Mouse (Mus musculus) stomach, embryonic 16.5 days (tissue): Measurements from ENCODE around the gene Ptpn14. TPM values are rescaled to one million over a fixed set of nuclear protein-coding genes. Genes with fewer than 3 reads are reported as not detected.
A peak's percentile ranks its signal among the peaks of the same experiment; 100 is the strongest.

Experiments
- ATAC-seq: fragments of 200-750 bp; cut with Nextera tagmentation; 2 replicates; pipeline ENCODE4 v1.8.0; 2017; ENCODE audit warnings: moderate number of reproducible peaks, moderate TSS enrichment; ENCODE audit not compliant: insufficient read depth, low FRiP score
- H3K27ac ChIP-seq: fragments of 300-500 bp; sonication (generic); 2 replicates; pipeline ENCODE4 v1.5.1; 2014; ENCODE audit warnings: low read length
- H3K27me3 ChIP-seq: fragments of 300-500 bp; sonication (generic); 2 replicates; pipeline ENCODE4 v1.6.1; 2014; ENCODE audit warnings: low read length, control low read depth, mixed read lengths; ENCODE audit not compliant: control insufficient read depth, insufficient read depth
- H3K36me3 ChIP-seq: fragments of 300-500 bp; sonication (generic); 2 replicates; pipeline ENCODE4 v1.6.1; 2014; ENCODE audit warnings: low read length; ENCODE audit not compliant: control insufficient read depth, insufficient read depth
- H3K4me1 ChIP-seq: fragments of 300-500 bp; sonication (generic); 2 replicates; pipeline ENCODE4 v1.6.1; 2014; ENCODE audit warnings: low read length, control low read depth, mixed read lengths; ENCODE audit not compliant: control insufficient read depth, insufficient read depth
- H3K4me2 ChIP-seq: fragments of 300-500 bp; sonication (generic); 2 replicates; pipeline ENCODE4 v1.6.1; 2014; ENCODE audit warnings: low read depth, low read length, mixed read lengths
- H3K4me3 ChIP-seq: fragments of 300-500 bp; sonication (generic); replicated peaks from 2 replicates; pipeline ENCODE4 v1.5.1; 2014; ENCODE audit warnings: mild to moderate bottlenecking, low read length
- H3K9ac ChIP-seq: fragments of 300-500 bp; sonication (generic); 2 replicates; pipeline ENCODE4 v1.6.1; 2014; ENCODE audit warnings: low read length
- H3K9me3 ChIP-seq: fragments of 300-500 bp; sonication (generic); replicated peaks from 2 replicates; pipeline ENCODE4 v1.6.1; 2016; ENCODE audit warnings: low read length, control low read depth; ENCODE audit not compliant: control insufficient read depth
- WGBS: fragments of 180-500 bp; shearing (Covaris S2); extraction: QIAGEN DNeasy Blood & Tissue Kit; methylation state at CpG from one replicate; pipeline ENCODE4 v1.1.7; 2014; 5-methylcytosine and 5-hydroxymethylcytosine counted together
- polyA plus RNA-seq: library from polyadenylated mRNA; unstranded; fragments of >200 nt; fragmentation: Nextera tagmentation; extraction: Ambion mirVana; gene quantifications from 2 replicates; pipeline ENCODE4 v1.2.1, GENCODE M21; 2015

Ptpn14 gene
- polyA plus RNA-seq, 1 experiment from 2014 or later = 8.7 TPM

GRCm38 (mm10) chr1:189731697-189732096 lies 3.6 kb downstream of the Ptpn14 start:
- Histone ChIP-seq H3K4me2 (peak overlapping the region; percentile 21; the same call in 1 of the 2 replicates), H3K4me1 (peaks cover 33% of the 10 kb centered on the region), H3K27ac (peak overlapping the region; percentile 62; the same call in 1 of the 2 replicates), H3K27me3 (no peaks in the 10 kb centered on the region), H3K4me3 (0 out of 2 replicates have a peak overlapping the region, but pooled peaks have one; percentile 2), H3K9me3 (no peaks in the 10 kb centered on the region), H3K9ac (no peak overlapping the region), H3K36me3 (no peaks in the 10 kb centered on the region)
- 63% methylated on average over 10 of the region's 10 CpGs for WGBS
- no peak for ATAC-seq

- H3K4me3 ChIP-seq = no peak overlapping the region
- WGBS = 48% methylated on average over 8 of the region's 8 CpGs
- H3K4me2 ChIP-seq = peak overlapping the region; percentile 21; the same call in 1 of the 2 replicates
Measured at GRCm38 (mm10) chr1:189732156-189732555, 4.1 kb downstream of the Ptpn14 start.

GRCm38 (mm10) chr1:189740075-189740474 lies 12.0 kb downstream of the Ptpn14 start:
- no peaks in the 10 kb centered on the region for H3K9me3 ChIP-seq
- no peak for ATAC-seq
- H3K27ac ChIP-seq = no peak overlapping the region
- 64% methylated on average over 7 of the region's 7 CpGs for WGBS
- H3K36me3 ChIP-seq = peaks cover 4% of the 10 kb centered on the region; the same call in 1 of the 2 replicates
- no peaks in the 10 kb centered on the region for H3K27me3 ChIP-seq
- H3K4me2 ChIP-seq = no peak overlapping the region
- H3K4me1 ChIP-seq = peaks cover 9% of the 10 kb centered on the region
- no peak overlapping the region for H3K9ac ChIP-seq
- no peak overlapping the region for H3K4me3 ChIP-seq

More at GRCm38 (mm10) chr1:189732156-189732555, 4.1 kb downstream of the Ptpn14 start:
- Histone ChIP-seq H3K9me3 (no peaks in the 10 kb centered on the region), H3K27me3 (no peaks in the 10 kb centered on the region), H3K4me1 (peaks cover 29% of the 10 kb centered on the region), H3K27ac (peak overlapping the region; percentile 62; the same call in 1 of the 2 replicates), H3K9ac (no peak overlapping the region), H3K36me3 (no peaks in the 10 kb centered on the region)
- ATAC-seq = no peak

GRCm38 (mm10) chr1:189742041-189742440 lies 14.0 kb downstream of the Ptpn14 start:
- Histone ChIP-seq H3K27me3 (no peaks in the 10 kb centered on the region), H3K4me2 (no peak overlapping the region), H3K4me3 (no peak overlapping the region), H3K36me3 (peaks cover 4% of the 10 kb centered on the region; the same call in 1 of the 2 replicates), H3K4me1 (peaks cover 15% of the 10 kb centered on the region), H3K27ac (no peak overlapping the region), H3K9me3 (no peaks in the 10 kb centered on the region), H3K9ac (no peak overlapping the region)
- WGBS = 84% methylated on average over 5 of the region's 5 CpGs
- ATAC-seq = no peak

GRCm38 (mm10) chr1:189743136-189743535 lies 15.1 kb downstream of the Ptpn14 start:
- H3K9me3 ChIP-seq = no peaks in the 10 kb centered on the region
- H3K4me2 ChIP-seq = no peak overlapping the region
- peaks cover 4% of the 10 kb centered on the region; the same call in 1 of the 2 replicates for H3K36me3 ChIP-seq
- H3K27ac ChIP-seq = no peak overlapping the region
- no peaks in the 10 kb centered on the region for H3K27me3 ChIP-seq
- no peak overlapping the region for H3K9ac ChIP-seq
- no peak for ATAC-seq
- H3K4me3 ChIP-seq = no peak overlapping the region
- 88% methylated on average over 5 of the region's 5 CpGs for WGBS
- peaks cover 15% of the 10 kb centered on the region for H3K4me1 ChIP-seq

- H3K9ac ChIP-seq = no peak overlapping the region
- no peak for ATAC-seq
- H3K36me3 ChIP-seq = peaks cover 4% of the 10 kb centered on the region; the same call in 1 of the 2 replicates
- no peak overlapping the region for H3K4me3 ChIP-seq
- peaks cover 15% of the 10 kb centered on the region for H3K4me1 ChIP-seq
- no peaks in the 10 kb centered on the region for H3K9me3 ChIP-seq
- no peak overlapping the region for H3K27ac ChIP-seq
- no peaks in the 10 kb centered on the region for H3K27me3 ChIP-seq
- WGBS = 51% methylated on average over 4 of the region's 4 CpGs
- no peak overlapping the region for H3K4me2 ChIP-seq
Measured at GRCm38 (mm10) chr1:189744914-189745710, 17.0 kb downstream of the Ptpn14 start.

- Histone ChIP-seq H3K27me3 (no peaks in the 10 kb centered on the region), H3K4me2 (no peak overlapping the region), H3K36me3 (peaks cover 4% of the 10 kb centered on the region; the same call in 1 of the 2 replicates), H3K4me3 (no peak overlapping the region), H3K27ac (no peak overlapping the region), H3K9ac (no peak overlapping the region), H3K9me3 (no peaks in the 10 kb centered on the region), H3K4me1 (peaks cover 14% of the 10 kb centered on the region)
- whole genome bisulfite sequencing = 69% methylated on average over 4 of the region's 4 CpGs
- ATAC-seq = no peak
Measured at GRCm38 (mm10) chr1:189746520-189746919, 18.5 kb downstream of the Ptpn14 start.

GRCm38 (mm10) chr1:189749789-189750188 lies 21.7 kb downstream of the Ptpn14 start:
- H3K36me3 ChIP-seq = no peaks in the 10 kb centered on the region
- ATAC-seq = no peak
- no peaks in the 10 kb centered on the region for H3K27me3 ChIP-seq
- H3K9ac ChIP-seq = no peak overlapping the region
- H3K27ac ChIP-seq = peak overlapping the region; percentile 48
- peaks cover 14% of the 10 kb centered on the region for H3K4me1 ChIP-seq
- H3K4me3 ChIP-seq = no peak overlapping the region
- no peaks in the 10 kb centered on the region for H3K9me3 ChIP-seq
- no peak overlapping the region for H3K4me2 ChIP-seq
- 88% methylated on average over 4 of the region's 4 CpGs for WGBS

- Histone ChIP-seq H3K27me3 (no peaks in the 10 kb centered on the region), H3K4me3 (no peak overlapping the region), H3K9ac (no peak overlapping the region), H3K4me2 (no peak overlapping the region), H3K4me1 (peaks cover 15% of the 10 kb centered on the region), H3K36me3 (no peaks in the 10 kb centered on the region), H3K9me3 (no peaks in the 10 kb centered on the region), H3K27ac (peak overlapping the region; percentile 48)
- ATAC-seq = no peak
- 61% methylated on average over 5 of the region's 5 CpGs for WGBS
Measured at GRCm38 (mm10) chr1:189750233-189750632, 22.2 kb downstream of the Ptpn14 start.
